Mouse (Mus musculus) heart, adult 2 months (tissue): ENCODE measurements around the gene Skint3. TPM values are rescaled to one million over a fixed set of nuclear protein-coding genes. Genes with fewer than 3 reads are reported as not detected.
"Not testable (repeated sequence)": the region's sequence is repeated elsewhere in the genome, so short reads cannot be mapped to it uniquely, and the experiment has no call there.

Source experiments
- DNase-seq, 2 experiments: peaks; one replicate each; pipeline ENCODE4 v3.0.0; 2021
- H3K27ac ChIP-seq: fragments of 200-600 bp; 2 replicates; pipeline ENCODE4 v1.8.1; 2022
- H3K27me3 ChIP-seq: fragments of 200-500 bp; 2 replicates; pipeline ENCODE4 v1.6.1; 2012; ENCODE audit warnings: mild to moderate bottlenecking, low read length, inconsistent platforms, mixed read lengths; ENCODE audit not compliant: control insufficient read depth, insufficient read depth
- H3K36me3 ChIP-seq: fragments of 200-500 bp; 2 replicates; pipeline ENCODE4 v1.6.1; 2012; ENCODE audit warnings: low read length, inconsistent platforms; ENCODE audit not compliant: control insufficient read depth, insufficient read depth
- H3K4me1 ChIP-seq: fragments of 200-500 bp; 2 replicates; pipeline ENCODE4 v1.6.1; 2011; ENCODE audit warnings: low read length; ENCODE audit not compliant: control insufficient read depth, insufficient read depth
- H3K4me3 ChIP-seq: fragments of 200-600 bp; 2 replicates; pipeline ENCODE4 v1.8.1; 2022
- H3K79me2 ChIP-seq: fragments of 200-500 bp; replicated peaks from 2 replicates; pipeline ENCODE4 v1.6.1; 2012; ENCODE audit warnings: mild to moderate bottlenecking, inconsistent platforms, low read length, moderate library complexity, mixed read lengths; ENCODE audit not compliant: control insufficient read depth, insufficient read depth
- H3K9ac ChIP-seq: fragments of 200-500 bp; 2 replicates; pipeline ENCODE4 v1.6.1; 2012; ENCODE audit warnings: low read depth, mild to moderate bottlenecking, control low read depth, inconsistent platforms, low read length, mixed read lengths
- CTCF ChIP-seq: fragments of 200-600 bp; IDR thresholded peaks from 2 replicates; pipeline ENCODE4 v1.8.1; 2022; ENCODE audit warnings: antibody characterized with exemption, mild to moderate bottlenecking, moderate library complexity
- EP300 ChIP-seq: fragments of 200-500 bp; IDR thresholded peaks from 2 replicates; pipeline ENCODE4 v1.6.1; 2011; ENCODE audit warnings: low read depth, low read length, control low read depth; ENCODE audit not compliant: insufficient read depth
- POLR2A ChIP-seq: fragments of 200-500 bp; IDR thresholded peaks from 2 replicates; pipeline ENCODE4 v1.6.1; 2011; ENCODE audit warnings: mild to moderate bottlenecking, low read depth, low read length, control low read depth; ENCODE audit not compliant: insufficient read depth
- WGBS: fragments of 180-500 bp; shearing (Covaris S2); methylation state at CpG from one replicate; pipeline ENCODE4 v1.1.7; 2018; 5-methylcytosine and 5-hydroxymethylcytosine counted together
- intact Hi-C: fragments of 180-260 bp; cut with DNase I; formaldehyde crosslinking; loops from one replicate; pipeline ENCODE4 v1.15.1; 2025
- polyA plus RNA-seq: library from polyadenylated mRNA; depleted of rRNA; stranded (reverse); fragments of >200 nt; gene quantifications from 2 replicates; pipeline ENCODE4 v1.2.3, GENCODE M21; 2012; rRNA removed
- total RNA-seq, 2 experiments: library from RNA; stranded (reverse); gene quantifications; 2 replicates each; pipeline ENCODE4 v1.2.3; 2021

The Skint3 gene
- total and polyA plus RNA-seq, 3 experiments, result 0.04 to 0.10 TPM; not detected in 1

GRCm38 (mm10) chr4:112302305-112302704 lies 70.3 kb downstream of the Skint3 start:
- Histone ChIP-seq H3K27ac (no peak overlapping the region), H3K27me3 (no peaks in the 10 kb centered on the region), H3K79me2 (no peaks in the 10 kb centered on the region), H3K36me3 (no peaks in the 10 kb centered on the region), H3K9ac (no peak overlapping the region), H3K4me3 (no peak overlapping the region), H3K4me1 (no peaks in the 10 kb centered on the region)
- no peak for TF ChIP-seq EP300
- DNase-seq, result no peak
- intact Hi-C loops, result no loop called here
- WGBS, result 54% methylated on average over 1 of the region's 1 CpGs

- no peak for DNase-seq
- 76% methylated on average over 3 of the region's 3 CpGs for WGBS
- Histone ChIP-seq H3K4me1 (no peaks in the 10 kb centered on the region), H3K36me3 (no peaks in the 10 kb centered on the region), H3K27me3 (no peaks in the 10 kb centered on the region), H3K9ac (no peak overlapping the region), H3K27ac (no peak overlapping the region), H3K79me2 (no peaks in the 10 kb centered on the region), H3K4me3 (no peak overlapping the region)
- TF ChIP-seq EP300 (no peak), CTCF (no peak), POLR2A (no peak)
- intact Hi-C loops, result no loop called here
Observed at GRCm38 (mm10) chr4:112302855-112303509, 70.9 kb downstream of the Skint3 start.

- intact Hi-C loops, H3K27me3 ChIP-seq, DNase-seq, H3K4me1 ChIP-seq, H3K9ac ChIP-seq, H3K79me2 ChIP-seq, H3K4me3 ChIP-seq, H3K36me3 ChIP-seq, H3K27ac ChIP-seq: not testable (repeated sequence)
- 84% methylated on average over 17 of the region's 17 CpGs for WGBS
Observed at GRCm38 (mm10) chr4:112349111-112349510, 117.1 kb downstream of the Skint3 start.

Other genes with a start within 250 kb of the Skint3 start
- not detected for gene Skint1, start 226.0 kb upstream of the Skint3 start, total RNA-seq
- not detected in 2 replicates for gene Skint1, start 226.0 kb upstream of the Skint3 start, polyA plus RNA-seq
- not detected for gene Skint4, start 160.2 kb upstream of the Skint3 start, total RNA-seq
- not detected in 2 replicates for gene Skint4, start 160.2 kb upstream of the Skint3 start, polyA plus RNA-seq
- not detected for gene Skint9, start 201.7 kb downstream of the Skint3 start, total RNA-seq
- gene Skint9, start 201.7 kb downstream of the Skint3 start, polyA plus RNA-seq, result not detected in 2 replicates